15 mouse cellular contexts compared by ENCODE assay signal in genomic region chr11:121221321-121222010, GRCm38 (mm10). TPM values are rescaled to one million over a fixed set of nuclear protein-coding genes. Genes with fewer than 3 reads are reported as not detected.
DNase-seq lines count a peak whose midpoint lies in the region; ATAC-seq and TF ChIP-seq lines count a peak whose summit lies in the region.
"Had no signal": no experiment of that assay in that cellular context is flagged by ENCODE, and none has a peak within 500 bp of the region (broad histone marks: within the 10 kb centered on the region; RNA-seq: fewer than 3 reads in every experiment).

No protein-coding gene starts in this region.

- H3K4me3 ChIP-seq in heart, embryonic 11.5 days (ENCODE audit: low read depth, low read length) = no peak overlapping the region
- H3K4me3 ChIP-seq in midbrain, postnatal 0 days (ENCODE audit: low read depth, low read length) = no peak overlapping the region
- H3K4me3 ChIP-seq: midbrain, embryonic 12.5 days had no signal

- no peak for TF ChIP-seq CTCF in midbrain, postnatal 0 days (IDR thresholded peaks at IDR 0.05)

- no peak overlapping the region for H3K27ac ChIP-seq in heart, embryonic 11.5 days (ENCODE audit: low read depth, low read length)
- no peak overlapping the region for H3K27ac ChIP-seq in midbrain, postnatal 0 days (ENCODE audit: low read depth, low read length)
- H3K27ac ChIP-seq: midbrain, embryonic 12.5 days had no signal

- no peaks in the 10 kb centered on the region for H3K4me1 ChIP-seq in heart, embryonic 11.5 days (ENCODE audit: control insufficient read depth, insufficient read depth, low read length)
- H3K4me1 ChIP-seq in midbrain, postnatal 0 days (ENCODE audit: insufficient read depth, low read length) = no peaks in the 10 kb centered on the region
- H3K4me1 ChIP-seq: midbrain, embryonic 12.5 days had no signal

- intact Hi-C loops in heart, postnatal 10 days (cut with DNase I) = no loop called here

- H3K27me3 ChIP-seq in heart, embryonic 11.5 days (ENCODE audit: control insufficient read depth, insufficient read depth, low read length) = no peaks in the 10 kb centered on the region
- no peaks in the 10 kb centered on the region for H3K27me3 ChIP-seq in midbrain, postnatal 0 days (ENCODE audit: insufficient read depth, low read length)
- H3K27me3 ChIP-seq: midbrain, embryonic 12.5 days had no signal

- H3K9ac ChIP-seq in heart, embryonic 11.5 days (ENCODE audit: low read depth, low read length) = no peak overlapping the region
- no peak overlapping the region for H3K9ac ChIP-seq in midbrain, postnatal 0 days (replicated peaks; ENCODE audit: low read length, poor library complexity, severe bottlenecking)
- H3K9ac ChIP-seq: forebrain, postnatal 0 days; midbrain, embryonic 12.5 days had no signal

- peak; percentile 57 to 61 for DNase-seq in heart, postnatal 10 days
- DNase-seq in cerebellum, adult 11 months = peak; percentile 61
- peak; percentile 71 to 81 for DNase-seq in cerebellum, postnatal 10 days
- no peak for DNase-seq in midbrain, postnatal 0 days (ENCODE audit: low spot score)
- DNase-seq in thymus, adult 18-20 months = no peak
- DNase-seq in left cerebral cortex, adult 18-20 months (ENCODE audit: low spot score in 2 of 2) = no peak
- DNase-seq: adrenal gland, adult 8-10 months; forebrain, postnatal 0 days; kidney, adult 2 months; kidney, postnatal 14 days; layer of hippocampus, adult 9-11 months; lung, postnatal 36 days had no signal

- peaks cover 36% of the 10 kb centered on the region for H3K36me3 ChIP-seq in heart, embryonic 11.5 days (ENCODE audit: control insufficient read depth, insufficient read depth, low read length)
- H3K36me3 ChIP-seq in midbrain, postnatal 0 days (ENCODE audit: insufficient read depth, low read length) = peaks cover 80% of the 10 kb centered on the region

- no peak overlapping the region for H3K4me2 ChIP-seq in heart, embryonic 11.5 days
- no peak overlapping the region for H3K4me2 ChIP-seq in midbrain, postnatal 0 days (ENCODE audit: low read depth, low read length, poor library complexity, severe bottlenecking)
- H3K4me2 ChIP-seq: midbrain, embryonic 12.5 days had no signal

- WGBS in heart, embryonic 11.5 days (ENCODE audit: insufficient replicate concordance) = 77% methylated on average over 6 of the region's 6 CpGs
- 94% methylated on average over 6 of the region's 6 CpGs for WGBS in midbrain, postnatal 0 days

- no peaks in the 10 kb centered on the region for H3K9me3 ChIP-seq in heart, embryonic 11.5 days (replicated peaks; ENCODE audit: control insufficient read depth, low read length)
- no peaks in the 10 kb centered on the region for H3K9me3 ChIP-seq in midbrain, postnatal 0 days (ENCODE audit: low read length)
- H3K9me3 ChIP-seq: G1E; midbrain, embryonic 12.5 days had no signal

- ATAC-seq in heart, embryonic 11.5 days (replicated peaks; ENCODE audit: insufficient number of reproducible peaks, low FRiP score, low TSS enrichment) = no peak
- ATAC-seq in midbrain, postnatal 0 days (ENCODE audit: low FRiP score) = no peak
- ATAC-seq: forebrain, postnatal 0 days had no signal

RNA-seq across cellular contexts. Expression of gene Cybc1, which starts 7.7 kb away (rescaled TPM):
- total RNA-seq in heart, postnatal 10 days (2021) = 10 to 100 TPM in 1 of 2 experiments, 1 to 10 TPM in 1; 9.3 to 12.6 TPM
- 20.5 and 21.7 TPM in 2 replicates for polyA plus RNA-seq in heart, embryonic 11.5 days (2014; fragmentation: Nextera tagmentation; extraction: Ambion mirVana)
- 26.5 and 29.1 TPM in 2 replicates for total RNA-seq in midbrain, postnatal 0 days (2014; rRNA removed)
- 18.7 and 20.9 TPM in 2 replicates for polyA plus RNA-seq in midbrain, postnatal 0 days (2015; fragmentation: Nextera tagmentation; extraction: Ambion mirVana)
- 10 to 100 TPM; 20.0 to 20.4 TPM for total RNA-seq in left cerebral cortex, adult 18-20 months (2021)

RNA-seq across cellular contexts. Expression of gene Narf, which starts 15.6 kb away (rescaled TPM):
- total RNA-seq in heart, postnatal 10 days (2021) = 10 to 100 TPM; 75.8 to 93.3 TPM
- 51.3 and 61.0 TPM in 2 replicates for polyA plus RNA-seq in heart, embryonic 11.5 days (2014; fragmentation: Nextera tagmentation; extraction: Ambion mirVana)
- total RNA-seq in midbrain, postnatal 0 days (2014; rRNA removed) = 112 and 129 TPM in 2 replicates
- 37.4 and 38.0 TPM in 2 replicates for polyA plus RNA-seq in midbrain, postnatal 0 days (2015; fragmentation: Nextera tagmentation; extraction: Ambion mirVana)
- total RNA-seq in left cerebral cortex, adult 18-20 months (2021) = 10 to 100 TPM; 38.4 to 49.2 TPM

RNA-seq across cellular contexts. Expression of gene Ogfod3, which starts 17.0 kb away (rescaled TPM):
- 10 to 100 TPM; 18.3 to 19.4 TPM for total RNA-seq in heart, postnatal 10 days (2021)
- polyA plus RNA-seq in heart, embryonic 11.5 days (2014; fragmentation: Nextera tagmentation; extraction: Ambion mirVana) = 25.3 and 29.9 TPM in 2 replicates
- 8.9 and 12.0 TPM in 2 replicates for total RNA-seq in midbrain, postnatal 0 days (2014; rRNA removed)
- polyA plus RNA-seq in midbrain, postnatal 0 days (2015; fragmentation: Nextera tagmentation; extraction: Ambion mirVana) = 25.2 and 32.5 TPM in 2 replicates
- 1 to 10 TPM; 8.2 TPM for total RNA-seq in left cerebral cortex, adult 18-20 months (2021)

RNA-seq across cellular contexts. Expression of gene Hexdc, which starts 17.2 kb away (rescaled TPM):
- total RNA-seq in heart, postnatal 10 days (2021) = 10 to 100 TPM; 12.7 to 15.1 TPM
- 6.2 and 7.9 TPM in 2 replicates for polyA plus RNA-seq in heart, embryonic 11.5 days (2014; fragmentation: Nextera tagmentation; extraction: Ambion mirVana)
- total RNA-seq in midbrain, postnatal 0 days (2014; rRNA removed) = 85.2 and 87.4 TPM in 2 replicates
- 37.4 and 38.1 TPM in 2 replicates for polyA plus RNA-seq in midbrain, postnatal 0 days (2015; fragmentation: Nextera tagmentation; extraction: Ambion mirVana)
- total RNA-seq in left cerebral cortex, adult 18-20 months (2021) = 10 to 100 TPM; 19.6 to 22.3 TPM

RNA-seq across cellular contexts. Expression of gene Foxk2, which starts 38.3 kb away (rescaled TPM):
- total RNA-seq in heart, postnatal 10 days (2021) = 10 to 100 TPM; 23.3 to 27.6 TPM
- 8.4 and 8.6 TPM in 2 replicates for polyA plus RNA-seq in heart, embryonic 11.5 days (2014; fragmentation: Nextera tagmentation; extraction: Ambion mirVana)
- total RNA-seq in midbrain, postnatal 0 days (2014; rRNA removed) = 92.5 and 92.9 TPM in 2 replicates
- polyA plus RNA-seq in midbrain, postnatal 0 days (2015; fragmentation: Nextera tagmentation; extraction: Ambion mirVana) = 13.2 and 13.7 TPM in 2 replicates
- total RNA-seq in left cerebral cortex, adult 18-20 months (2021) = 10 to 100 TPM; 79.6 to 82.2 TPM

Comparison
In these comparisons a context has a peak if more than half of its experiments do, and no peak if none do; other contexts are left out.
1. DNase-seq: peak in heart, postnatal 10 days (2 of 2), cerebellum, adult 11 months (single experiment) and cerebellum, postnatal 10 days (2 of 2); none in midbrain, postnatal 0 days (single experiment), thymus, adult 18-20 months (0 of 2) and left cerebral cortex, adult 18-20 months (0 of 2).